Mouse (Mus musculus) activated CD4-positive, CD25-positive, alpha-beta regulatory T cell, adult 4 months (primary cell): ENCODE measurements around the gene Piezo1. TPM values are rescaled to one million over a fixed set of nuclear protein-coding genes. Genes with fewer than 3 reads are reported as not detected.
"Not testable (repeated sequence)": the region's sequence is repeated elsewhere in the genome, so short reads cannot be mapped to it uniquely, and the experiment has no call there.

Experiments
- ATAC-seq: one replicate; pipeline ENCODE4 v1.8.0; 2017
- polyA plus RNA-seq, 2 experiments: library from polyadenylated mRNA; unstranded; fragments of 100-300 nt; shearing (Covaris generic); gene quantifications; one replicate each; pipeline ENCODE4 v1.2.1; 2017

Piezo1 gene
- polyA plus RNA-seq, result 10 to 100 TPM; 11.8 to 22.2 TPM

DNA sequence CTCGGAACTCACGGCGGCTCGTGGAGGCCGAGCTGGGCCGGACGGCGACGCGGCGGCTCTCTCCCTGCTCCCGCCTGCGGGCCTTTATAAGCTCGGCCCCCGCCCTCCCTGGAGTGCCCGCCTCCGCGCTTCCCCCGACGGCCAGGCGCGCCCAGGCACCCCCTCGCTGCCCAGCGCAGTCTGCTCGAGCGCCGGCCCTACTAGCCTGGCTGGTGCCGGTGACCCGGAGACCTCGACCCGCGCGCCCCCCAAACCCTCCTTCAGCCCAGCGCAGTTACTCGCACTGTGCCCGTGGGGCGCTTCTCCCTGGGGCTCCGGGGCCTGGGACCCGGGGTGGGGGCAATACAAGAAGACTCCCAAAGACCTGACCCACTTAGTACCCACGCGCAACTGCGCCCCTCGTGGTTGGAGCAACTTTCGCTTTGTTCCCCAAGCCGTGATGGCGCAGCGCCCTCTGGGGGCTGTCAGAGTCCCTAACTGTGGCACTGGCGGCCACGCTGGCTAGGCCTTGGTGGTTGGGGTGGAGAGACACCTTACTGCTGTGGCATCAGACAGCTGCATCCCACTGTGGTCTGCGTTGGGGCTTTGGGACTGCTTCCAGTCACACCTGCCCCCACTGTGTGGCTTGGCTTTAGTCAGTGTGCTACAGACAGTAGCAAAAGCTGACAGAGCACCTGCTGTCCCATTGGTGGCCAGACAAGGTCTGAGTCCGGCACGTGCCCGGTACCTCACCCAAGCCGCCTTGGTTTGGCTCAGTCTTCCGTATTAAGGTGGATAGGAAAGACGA is at the start of gene Piezo1:
Gene Piezo1, minus strand, starts transcription at position 65 of the 787 bp plus-strand sequence.
- peak; percentile 44 for ATAC-seq

- no peak for ATAC-seq
These were observed 49.5 kb upstream of the Piezo1 start for GRCm38 (mm10) chr8:122600666-122601065.

- no peak for ATAC-seq
These were observed 44.9 kb upstream of the Piezo1 start for GRCm38 (mm10) chr8:122596031-122596430.

GRCm38 (mm10) chr8:122593783-122594507 is 42.8 kb upstream of the Piezo1 start:
- no peak for ATAC-seq

DNA sequence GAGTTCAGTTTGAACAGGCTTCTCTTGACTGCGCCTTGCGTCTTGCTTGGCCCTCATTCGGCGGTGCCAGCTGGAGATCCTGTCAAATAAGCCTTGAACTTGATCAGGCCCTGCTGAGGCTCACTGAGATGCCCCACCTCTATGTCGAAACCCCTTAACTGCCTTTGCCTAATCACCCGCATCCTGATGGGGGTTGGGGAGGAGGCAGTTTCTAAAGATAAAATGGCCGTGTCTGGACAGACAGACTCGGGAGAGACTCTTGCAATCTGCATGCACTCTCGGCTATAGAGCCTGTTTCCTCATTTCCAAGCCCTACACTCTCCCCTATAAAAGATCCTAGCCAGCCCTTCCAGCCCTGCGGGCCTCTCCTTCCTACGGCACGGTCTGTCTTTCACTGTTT is 42.1 kb upstream of the Piezo1 start:
- ATAC-seq, result no peak

DNA sequence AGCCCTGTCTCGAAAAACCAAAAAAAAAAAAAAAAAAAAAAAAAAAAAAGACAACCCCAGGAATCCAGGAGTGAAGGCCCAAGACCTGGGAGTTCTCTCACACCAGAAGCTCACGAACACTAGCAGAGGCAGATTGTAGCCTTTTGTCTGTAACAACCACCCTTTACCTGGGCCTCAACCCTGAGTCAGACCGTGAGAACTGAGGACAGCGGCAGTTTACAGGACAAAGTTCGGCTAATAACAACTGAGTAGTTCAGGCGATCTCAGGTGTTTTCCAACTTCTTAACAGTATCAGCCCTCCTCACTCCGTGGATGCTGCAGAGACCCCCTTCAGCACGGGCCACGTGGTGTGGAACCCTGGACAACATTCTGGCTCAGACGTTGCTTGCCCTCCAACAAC is 35.6 kb upstream of the Piezo1 start:
- no peak for ATAC-seq

DNA sequence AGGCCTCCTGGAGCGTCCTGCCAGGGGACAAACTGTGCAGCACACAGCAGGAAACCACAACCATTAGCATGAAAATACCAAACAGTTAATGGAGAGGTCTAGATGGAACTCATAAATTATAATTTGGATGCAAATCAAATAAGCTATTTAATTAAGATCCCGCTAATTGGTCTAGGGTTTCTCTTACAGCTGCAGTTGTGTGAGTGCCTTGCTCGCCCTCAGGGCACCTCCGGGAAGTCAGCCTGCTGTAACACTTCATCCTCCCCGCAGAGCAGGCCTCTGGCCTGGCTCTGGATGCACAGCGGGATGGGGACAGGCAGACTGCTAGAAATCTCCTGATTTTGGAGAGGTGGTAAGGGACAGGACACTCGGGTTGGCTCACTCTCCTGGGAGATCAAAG is 35.0 kb upstream of the Piezo1 start:
- no peak for ATAC-seq

GRCm38 (mm10) chr8:122585411-122585891 is 34.3 kb upstream of the Piezo1 start:
- no peak for ATAC-seq

- ATAC-seq, result no peak
These were observed 33.9 kb upstream of the Piezo1 start for GRCm38 (mm10) chr8:122584981-122585380.

- ATAC-seq, result no peak
These were observed 29.8 kb upstream of the Piezo1 start for GRCm38 (mm10) chr8:122580926-122581325.

GRCm38 (mm10) chr8:122579196-122579595 is 28.1 kb upstream of the Piezo1 start:
- ATAC-seq, result no peak

- ATAC-seq, result no peak
These were observed 26.0 kb upstream of the Piezo1 start for GRCm38 (mm10) chr8:122577116-122577515.

DNA sequence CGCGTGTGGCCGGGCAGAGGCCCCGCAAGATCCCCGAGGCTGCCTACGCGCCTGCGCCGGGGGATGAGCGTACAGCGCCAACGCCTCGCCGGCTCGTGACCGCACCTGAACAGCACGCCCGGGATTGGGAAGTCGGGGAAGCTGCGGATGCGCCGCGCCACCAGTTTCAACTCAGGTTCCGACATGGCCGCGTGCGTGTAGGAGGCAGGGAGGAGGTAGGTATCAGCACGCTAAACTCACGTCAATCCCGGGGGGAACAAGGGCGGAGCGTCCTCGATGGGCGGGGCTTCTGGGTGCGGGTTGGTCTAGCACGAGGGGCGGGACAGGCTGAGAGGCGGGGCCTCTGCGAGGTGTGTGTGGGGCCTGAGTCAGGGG is 25.5 kb upstream of the Piezo1 start, which contains the start of gene Aprt:
Gene Aprt, minus strand, starts transcription at position 262 of the 375 bp plus-strand sequence.
- peak; percentile 98 for ATAC-seq

GRCm38 (mm10) chr8:122575735-122576647 is 24.9 kb upstream of the Piezo1 start:
- ATAC-seq, result no peak

- no peak for ATAC-seq
These were observed 24.2 kb upstream of the Piezo1 start for GRCm38 (mm10) chr8:122575286-122575685.

GRCm38 (mm10) chr8:122574667-122575251 is 23.6 kb upstream of the Piezo1 start:
- ATAC-seq, result no peak

DNA sequence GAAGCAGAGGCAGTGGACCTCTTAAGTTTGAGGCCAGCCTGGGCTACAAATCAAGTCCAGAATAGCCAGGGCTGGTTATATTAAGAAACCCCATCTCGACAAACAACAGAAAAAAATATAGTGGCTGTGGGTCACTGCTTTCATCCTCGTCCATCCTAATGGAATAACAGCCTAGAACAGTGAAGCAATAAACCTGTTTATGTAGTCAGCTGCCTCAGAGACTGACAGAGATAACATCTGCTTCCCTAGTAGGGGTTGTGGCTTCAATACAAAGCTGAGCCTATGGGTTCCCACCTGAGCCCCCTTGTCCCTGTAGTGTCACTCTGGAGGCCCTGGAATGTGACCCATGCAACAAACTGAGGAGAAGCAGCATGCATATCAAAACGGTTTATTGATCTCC is 23.1 kb upstream of the Piezo1 start:
- ATAC-seq, result no peak

DNA sequence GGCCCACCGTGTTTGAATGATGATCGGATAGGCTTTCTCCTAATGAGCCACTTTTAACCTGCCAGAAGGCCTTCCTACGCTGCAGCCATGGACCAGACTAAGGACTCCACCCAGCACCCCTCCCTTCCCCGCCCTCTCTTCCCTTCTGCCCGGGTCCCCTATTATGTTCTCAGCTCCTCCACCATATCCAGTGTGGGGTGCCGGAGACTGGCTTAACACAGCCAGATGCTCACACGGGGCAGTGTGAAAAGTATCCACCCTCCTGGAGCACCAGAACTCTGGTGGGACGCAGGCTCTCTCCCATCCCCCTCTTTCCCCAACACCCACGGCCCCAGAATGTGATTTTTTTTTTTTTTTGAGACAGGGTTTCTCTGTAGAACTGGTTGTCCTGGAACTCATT is 22.4 kb upstream of the Piezo1 start:
- no peak for ATAC-seq

GRCm38 (mm10) chr8:122573176-122573575 is 22.0 kb upstream of the Piezo1 start:
- not testable (repeated sequence) for ATAC-seq

- no peak for ATAC-seq
These were observed 21.6 kb upstream of the Piezo1 start for GRCm38 (mm10) chr8:122572751-122573150.

- ATAC-seq, result no peak
These were observed 20.7 kb upstream of the Piezo1 start for GRCm38 (mm10) chr8:122571750-122572267.

DNA sequence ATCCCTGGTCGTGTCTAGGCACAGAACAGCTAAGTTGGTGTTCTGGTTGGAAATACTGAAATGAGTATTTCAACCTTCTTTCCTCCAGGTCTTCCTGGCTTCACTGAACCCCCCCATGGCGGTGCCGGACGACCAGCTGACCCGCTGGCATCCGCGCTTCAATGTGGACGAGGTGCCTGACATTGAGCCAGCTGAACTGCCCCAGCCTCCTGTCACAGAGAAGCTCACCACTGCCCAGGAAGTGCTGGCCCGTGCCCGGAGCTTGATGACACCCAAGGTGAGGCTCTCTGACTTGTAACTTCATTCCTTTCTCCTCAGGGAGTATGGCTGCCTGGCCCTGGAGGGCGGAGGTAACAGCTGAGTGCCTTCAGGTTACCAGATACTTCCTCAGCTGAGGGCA is 20.0 kb upstream of the Piezo1 start:
- no peak for ATAC-seq
